Mouse (Mus musculus) activated CD4-positive, CD25-positive, alpha-beta regulatory T cell, adult 4 months (primary cell): ENCODE data around the gene Olfr1420. TPM values are rescaled to one million over a fixed set of nuclear protein-coding genes. Genes with fewer than 3 reads are reported as not detected.

ENCODE experiments used
- polyA plus RNA-seq, 2 experiments: library from polyadenylated mRNA; unstranded; fragments of 100-300 nt; shearing (Covaris generic); gene quantifications; one replicate each; pipeline ENCODE4 v1.2.1; 2017

Olfr1420 gene
- polyA plus RNA-seq, 2 experiments from 2014 or later = not detected

Other genes with a start within 250 kb of the Olfr1420 start
- gene Ms4a3, start 245.7 kb upstream of the Olfr1420 start, polyA plus RNA-seq = not detected
- gene Oosp2, start 226.0 kb upstream of the Olfr1420 start, polyA plus RNA-seq = not detected
- gene Oosp1, start 195.4 kb upstream of the Olfr1420 start, polyA plus RNA-seq = not detected
- not detected for gene Oosp3, start 189.5 kb upstream of the Olfr1420 start, polyA plus RNA-seq
- not detected for gene Gif, start 139.0 kb upstream of the Olfr1420 start, polyA plus RNA-seq
- gene Mrpl16, start 116.2 kb upstream of the Olfr1420 start, polyA plus RNA-seq = 10 to 100 TPM; 51.5 to 52.4 TPM
- gene Stx3, start 67.2 kb upstream of the Olfr1420 start, polyA plus RNA-seq = 1 to 10 TPM; 1.8 to 2.9 TPM
- not detected for gene Olfr1417, start 47.3 kb upstream of the Olfr1420 start, polyA plus RNA-seq
- not detected for gene Olfr1418, start 25.5 kb upstream of the Olfr1420 start, polyA plus RNA-seq
- gene Olfr1419, start 11.5 kb upstream of the Olfr1420 start, polyA plus RNA-seq = not detected
- gene Patl1, start 25.8 kb downstream of the Olfr1420 start, polyA plus RNA-seq = 10 to 100 TPM; 14.5 to 15.9 TPM
- 1 to 10 TPM; 6.7 to 7.3 TPM for gene Osbp, start 79.4 kb downstream of the Olfr1420 start, polyA plus RNA-seq
- under 1 TPM in 1 of 2 experiments, not detected in 1; 0.05 TPM for gene Olfr1423, start 154.8 kb downstream of the Olfr1420 start, polyA plus RNA-seq
- not detected for gene Olfr1424, start 176.1 kb downstream of the Olfr1420 start, polyA plus RNA-seq
- not detected for gene Olfr1425, start 191.2 kb downstream of the Olfr1420 start, polyA plus RNA-seq
- not detected for gene Olfr1426, start 205.4 kb downstream of the Olfr1420 start, polyA plus RNA-seq
- not detected for gene Olfr1427, start 216.8 kb downstream of the Olfr1420 start, polyA plus RNA-seq
- gene Olfr1428, start 229.3 kb downstream of the Olfr1420 start, polyA plus RNA-seq = not detected
- gene Olfr76, start 236.6 kb downstream of the Olfr1420 start, polyA plus RNA-seq = not detected